Mouse (Mus musculus) forebrain, embryonic 12.5 days (tissue): ENCODE measurements around the gene Tmem185b. TPM values are rescaled to one million over a fixed set of nuclear protein-coding genes. Genes with fewer than 3 reads are reported as not detected.

Source experiments
- ATAC-seq: fragments of 200-750 bp; cut with Nextera tagmentation; 2 replicates; pipeline ENCODE4 v1.8.0; 2017; ENCODE audit warnings: moderate TSS enrichment; ENCODE audit not compliant: low FRiP score
- H3K27ac ChIP-seq: fragments of 300-500 bp; sonication (generic); 2 replicates; pipeline ENCODE4 v1.5.1; 2016; ENCODE audit warnings: mild to moderate bottlenecking
- H3K27me3 ChIP-seq: fragments of 300-500 bp; sonication (generic); 2 replicates; pipeline ENCODE4 v1.6.1; 2016; ENCODE audit warnings: mild to moderate bottlenecking
- H3K36me3 ChIP-seq: fragments of 300-500 bp; sonication (generic); replicated peaks from 2 replicates; pipeline ENCODE4 v1.6.1; 2016; ENCODE audit warnings: mild to moderate bottlenecking
- H3K4me1 ChIP-seq: fragments of 300-500 bp; sonication (generic); 2 replicates; pipeline ENCODE4 v1.6.1; 2016
- H3K4me2 ChIP-seq: fragments of 300-500 bp; sonication (generic); 2 replicates; pipeline ENCODE4 v1.6.1; 2016; ENCODE audit warnings: mild to moderate bottlenecking, moderate library complexity
- H3K4me3 ChIP-seq: fragments of 300-500 bp; sonication (generic); replicated peaks from 2 replicates; pipeline ENCODE4 v1.5.1; 2016; ENCODE audit warnings: mild to moderate bottlenecking
- H3K9ac ChIP-seq: fragments of 300-500 bp; sonication (generic); 2 replicates; pipeline ENCODE4 v1.6.1; 2016; ENCODE audit warnings: mild to moderate bottlenecking
- H3K9me3 ChIP-seq: fragments of 300-500 bp; sonication (generic); 2 replicates; pipeline ENCODE4 v1.6.1; 2016
- WGBS: fragments of 180-500 bp; shearing (Covaris S2); methylation state at CpG from one replicate; pipeline ENCODE4 v1.1.7; 2016; 5-methylcytosine and 5-hydroxymethylcytosine counted together
- polyA plus RNA-seq: library from polyadenylated mRNA; unstranded; fragments of >200 nt; fragmentation: Nextera tagmentation; extraction: Ambion mirVana; gene quantifications from 2 replicates; pipeline ENCODE4 v1.2.1, GENCODE M21; 2016

Tmem185b gene
- polyA plus RNA-seq, 1 experiment from 2014 or later, result 19.7 TPM

DNA sequence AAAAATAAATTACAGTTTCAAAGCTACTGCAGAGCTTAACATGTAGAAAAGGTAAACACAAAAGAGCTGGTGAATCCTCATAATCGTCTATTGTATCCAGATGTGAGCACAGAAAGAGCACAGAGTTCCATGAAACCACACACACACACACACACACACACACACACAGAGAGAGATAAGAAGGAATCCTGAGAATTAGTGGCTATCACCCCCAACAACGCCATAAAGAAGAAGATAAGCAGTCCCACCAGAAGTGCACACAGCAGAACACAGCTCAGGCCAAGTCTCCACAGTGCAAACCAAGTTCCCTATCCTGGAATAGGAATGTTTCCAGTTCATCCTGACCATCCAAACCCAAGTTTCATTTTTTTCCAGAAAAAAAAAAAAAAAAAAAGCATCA lies 19.2 kb downstream of the Tmem185b start:
- H3K27me3 ChIP-seq, result no peaks in the 10 kb centered on the region
- no peak for ATAC-seq
- H3K27ac ChIP-seq, result no peak overlapping the region
- no peak overlapping the region for H3K4me3 ChIP-seq
- H3K4me2 ChIP-seq, result no peak overlapping the region
- WGBS, result 85% methylated on average over 2 of the region's 2 CpGs
- H3K9ac ChIP-seq, result no peak overlapping the region
- no peaks in the 10 kb centered on the region for H3K4me1 ChIP-seq
- H3K36me3 ChIP-seq, result peaks cover 43% of the 10 kb centered on the region
- no peaks in the 10 kb centered on the region for H3K9me3 ChIP-seq

DNA sequence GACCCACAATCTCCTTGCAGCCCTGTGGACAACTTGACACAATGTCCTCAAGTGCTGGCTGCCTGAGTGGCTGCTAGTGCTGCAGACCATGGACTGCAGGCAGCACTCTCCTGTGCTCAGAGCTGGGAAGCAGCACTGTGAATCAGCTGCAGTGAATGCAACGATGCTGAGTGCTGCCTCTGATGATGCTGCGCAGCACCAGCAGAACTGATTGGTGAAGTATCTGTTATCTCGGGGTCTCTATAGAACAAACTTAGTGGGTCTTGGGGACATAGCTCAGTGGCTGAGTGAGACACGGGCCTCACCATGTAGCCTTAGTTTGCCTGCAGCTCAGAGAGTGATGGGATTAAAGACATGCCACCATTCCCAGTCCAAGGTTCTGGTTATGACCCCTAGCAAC lies 19.7 kb downstream of the Tmem185b start:
- Histone ChIP-seq H3K4me2 (no peak overlapping the region), H3K4me1 (no peaks in the 10 kb centered on the region)

DNA sequence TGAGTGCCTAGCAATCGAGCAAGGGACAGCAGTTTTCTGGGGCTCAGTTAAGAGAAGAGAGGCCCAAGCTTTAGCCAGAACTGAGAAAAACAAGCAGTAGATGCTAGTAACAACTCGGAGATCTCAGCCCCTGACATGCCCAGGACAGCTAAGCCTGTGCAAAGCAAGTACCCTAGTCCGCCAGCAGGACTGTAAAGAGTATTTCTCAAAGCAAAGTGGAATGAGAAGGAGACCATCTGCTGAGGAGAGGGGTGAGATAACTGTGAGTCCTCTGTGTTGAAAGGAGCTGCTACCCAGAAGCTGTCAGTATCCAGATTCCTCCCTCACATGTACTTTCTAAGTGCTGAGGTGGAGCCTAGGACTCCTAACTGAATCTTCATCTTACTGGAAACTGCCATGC lies 20.5 kb downstream of the Tmem185b start:
- no peak for ATAC-seq
- peaks cover 46% of the 10 kb centered on the region for H3K36me3 ChIP-seq
- 90% methylated on average over 3 of the region's 3 CpGs for WGBS
- no peak overlapping the region for H3K9ac ChIP-seq
- H3K27ac ChIP-seq, result no peak overlapping the region
- no peak overlapping the region for H3K4me2 ChIP-seq
- H3K4me1 ChIP-seq, result no peaks in the 10 kb centered on the region
- no peak overlapping the region for H3K4me3 ChIP-seq
- no peaks in the 10 kb centered on the region for H3K9me3 ChIP-seq
- H3K27me3 ChIP-seq, result no peaks in the 10 kb centered on the region

More for the DNA sequence above, 19.7 kb downstream of the Tmem185b start:
- 92% methylated on average over 4 of the region's 4 CpGs for WGBS
- Histone ChIP-seq H3K27me3 (no peaks in the 10 kb centered on the region), H3K27ac (no peak overlapping the region), H3K9me3 (no peaks in the 10 kb centered on the region), H3K36me3 (peaks cover 46% of the 10 kb centered on the region), H3K4me3 (no peak overlapping the region), H3K9ac (no peak overlapping the region)
- no peak for ATAC-seq

DNA sequence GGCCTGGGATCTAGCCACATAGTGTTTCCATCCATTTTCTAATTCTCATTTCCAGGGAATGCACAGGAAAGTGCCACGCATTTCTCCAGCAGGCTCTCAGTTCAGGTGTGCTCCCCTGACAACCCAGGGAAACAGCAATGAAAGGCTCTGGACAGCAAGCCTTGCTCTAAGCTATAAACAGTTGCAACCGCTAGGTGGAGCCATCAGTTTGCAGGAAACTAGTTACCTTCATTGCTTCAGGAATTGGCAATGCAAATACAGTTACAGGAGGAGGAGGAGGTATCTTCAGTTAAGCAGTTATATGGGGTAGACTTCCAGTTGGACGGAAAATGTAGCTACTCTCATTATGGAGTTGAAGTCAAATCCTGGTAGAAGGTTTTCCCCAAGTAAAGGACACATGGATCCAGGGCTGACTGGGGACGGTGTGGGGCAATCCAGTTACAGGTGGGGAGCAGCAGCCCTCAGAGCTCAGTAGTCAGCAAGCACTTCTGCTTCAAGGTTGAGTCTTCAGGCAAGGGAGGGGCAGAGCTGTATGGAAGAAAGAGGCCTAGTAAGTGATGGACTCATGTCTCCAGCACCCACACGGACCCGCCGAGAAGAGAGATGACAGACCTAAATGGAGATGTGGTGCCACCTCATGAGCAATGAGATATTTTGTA lies 22.8 kb downstream of the Tmem185b start:
- peaks cover 50% of the 10 kb centered on the region for H3K36me3 ChIP-seq
- H3K4me2 ChIP-seq, result no peak overlapping the region
- H3K4me1 ChIP-seq, result no peaks in the 10 kb centered on the region
- H3K9me3 ChIP-seq, result no peaks in the 10 kb centered on the region
- no peak overlapping the region for H3K4me3 ChIP-seq
- WGBS, result 70% methylated on average over 7 of the region's 7 CpGs
- no peaks in the 10 kb centered on the region for H3K27me3 ChIP-seq
- H3K27ac ChIP-seq, result no peak overlapping the region
- H3K9ac ChIP-seq, result no peak overlapping the region
- no peak for ATAC-seq

DNA sequence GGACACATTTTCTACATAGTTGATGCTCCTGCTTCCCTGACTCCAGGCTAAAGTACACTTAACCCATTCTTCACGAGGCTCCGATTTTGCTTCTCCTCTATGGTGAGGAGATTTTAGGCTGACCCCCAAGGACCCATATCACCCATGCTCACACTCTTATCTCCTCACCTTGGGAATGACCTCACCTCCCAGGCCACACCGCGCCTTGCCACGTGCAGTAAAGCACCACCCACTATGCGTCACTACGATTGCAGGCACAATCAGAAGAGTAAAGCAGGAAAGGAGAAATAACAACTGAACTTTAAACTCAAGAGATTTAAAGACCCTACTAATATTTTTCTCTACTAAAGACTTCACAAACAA lies 23.3 kb downstream of the Tmem185b start:
- 93% methylated on average over 7 of the region's 7 CpGs for WGBS
- H3K4me3 ChIP-seq, result no peak overlapping the region
- ATAC-seq, result no peak

GRCm38 (mm10) chr1:119550064-119550463 lies 24.1 kb downstream of the Tmem185b start:
- Histone ChIP-seq H3K27me3 (no peaks in the 10 kb centered on the region), H3K36me3 (peaks cover 45% of the 10 kb centered on the region), H3K27ac (no peak overlapping the region), H3K9ac (no peak overlapping the region), H3K9me3 (no peaks in the 10 kb centered on the region), H3K4me3 (no peak overlapping the region), H3K4me1 (no peaks in the 10 kb centered on the region), H3K4me2 (no peak overlapping the region)
- ATAC-seq, result no peak
- WGBS, result 89% methylated on average over 2 of the region's 2 CpGs

More for the DNA sequence above, 23.3 kb downstream of the Tmem185b start:
- no peaks in the 10 kb centered on the region for H3K27me3 ChIP-seq
- H3K9me3 ChIP-seq, result no peaks in the 10 kb centered on the region
- peaks cover 45% of the 10 kb centered on the region for H3K36me3 ChIP-seq
- H3K4me2 ChIP-seq, result no peak overlapping the region
- H3K27ac ChIP-seq, result no peak overlapping the region
- no peak overlapping the region for H3K9ac ChIP-seq
- H3K4me1 ChIP-seq, result no peaks in the 10 kb centered on the region

DNA sequence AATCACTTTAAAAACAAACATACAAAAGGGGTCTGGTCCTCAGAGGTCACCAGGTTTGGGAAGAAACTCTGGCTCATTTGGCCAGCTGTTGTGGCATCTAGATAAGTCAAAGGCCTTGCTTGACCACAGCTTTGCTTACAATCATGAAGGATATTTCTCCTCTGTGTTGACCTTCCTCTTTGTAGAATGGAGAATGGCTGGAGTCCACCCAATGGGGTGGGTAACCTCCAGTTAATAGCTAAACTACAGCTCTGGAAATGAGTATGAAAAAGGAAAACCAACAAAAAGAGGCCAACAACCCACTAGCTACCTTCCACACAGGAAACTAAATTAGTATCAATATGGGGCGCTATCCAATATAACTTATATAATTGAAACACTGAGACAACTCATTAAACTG lies 25.7 kb downstream of the Tmem185b start:
- Histone ChIP-seq H3K9me3 (no peaks in the 10 kb centered on the region), H3K9ac (no peak overlapping the region), H3K36me3 (peaks cover 43% of the 10 kb centered on the region), H3K27ac (no peak overlapping the region), H3K27me3 (no peaks in the 10 kb centered on the region), H3K4me2 (no peak overlapping the region), H3K4me1 (no peaks in the 10 kb centered on the region), H3K4me3 (no peak overlapping the region)
- 83% methylated on average over 1 of the region's 1 CpGs for WGBS
- no peak for ATAC-seq

DNA sequence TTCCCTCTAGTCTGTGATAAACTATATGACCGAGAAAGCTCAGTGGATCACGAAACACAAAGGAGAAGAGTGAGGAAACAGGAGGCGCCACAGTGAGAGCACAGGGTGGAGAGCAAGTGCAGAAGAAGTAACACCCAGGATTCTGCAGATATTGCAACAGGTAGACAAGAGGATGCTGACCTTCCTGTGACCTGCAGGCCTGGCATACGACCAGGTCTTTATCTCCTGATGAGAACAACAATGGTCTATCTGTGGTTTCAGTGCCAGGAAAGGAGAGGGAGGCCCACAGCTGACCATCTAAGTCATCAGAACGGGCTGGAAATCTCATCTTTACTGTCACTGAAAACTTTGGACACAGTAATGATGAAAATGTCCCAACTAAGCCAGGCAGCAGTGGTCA lies 29.7 kb downstream of the Tmem185b start:
- H3K4me1 ChIP-seq, result no peaks in the 10 kb centered on the region
- 89% methylated on average over 5 of the region's 5 CpGs for WGBS
- no peak overlapping the region for H3K9ac ChIP-seq
- H3K9me3 ChIP-seq, result no peaks in the 10 kb centered on the region
- no peak for ATAC-seq
- peaks cover 33% of the 10 kb centered on the region for H3K36me3 ChIP-seq
- H3K27ac ChIP-seq, result no peak overlapping the region
- H3K4me3 ChIP-seq, result no peak overlapping the region
- no peak overlapping the region for H3K4me2 ChIP-seq
- no peaks in the 10 kb centered on the region for H3K27me3 ChIP-seq

DNA sequence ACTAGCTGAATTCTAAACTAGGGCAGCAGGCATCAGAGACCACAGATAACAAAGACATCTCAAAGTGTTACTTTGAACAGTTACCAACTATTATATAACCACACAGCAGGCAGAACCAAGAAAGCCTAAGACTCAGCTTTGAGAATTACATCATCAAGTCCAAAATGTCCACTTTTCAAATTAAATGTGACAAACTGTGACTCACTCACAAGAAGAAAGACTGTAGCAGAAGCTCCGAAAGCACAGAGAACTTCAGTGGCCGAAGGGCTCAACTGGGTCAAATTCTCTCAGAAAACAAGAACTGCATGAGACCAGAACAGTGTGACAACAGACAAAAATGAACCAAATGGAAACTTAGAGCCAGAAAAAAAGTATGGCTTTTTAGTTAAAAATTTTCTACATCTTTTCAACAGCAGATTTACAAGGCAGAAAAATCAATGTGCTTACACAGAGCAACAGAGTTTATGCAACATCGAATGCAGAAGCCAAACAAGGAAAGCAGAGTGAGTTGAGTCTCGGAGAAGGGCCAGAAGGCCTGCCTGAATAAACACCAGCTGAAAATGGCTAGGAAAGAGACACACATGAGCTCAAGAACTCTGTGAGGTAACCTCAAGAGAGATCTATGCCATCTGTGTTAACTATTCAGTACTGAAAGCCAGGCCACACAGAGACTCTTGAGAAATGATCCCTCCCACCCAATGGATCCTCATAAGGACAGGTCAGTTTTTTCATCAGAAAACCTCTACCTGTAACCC lies 31.9 kb downstream of the Tmem185b start:
- no peak for ATAC-seq
- Histone ChIP-seq H3K27me3 (no peaks in the 10 kb centered on the region), H3K4me1 (no peaks in the 10 kb centered on the region), H3K4me3 (no peak overlapping the region), H3K9me3 (peaks cover 4% of the 10 kb centered on the region; the same call in 1 of the 2 replicates), H3K36me3 (peaks cover 45% of the 10 kb centered on the region), H3K27ac (no peak overlapping the region), H3K4me2 (no peak overlapping the region), H3K9ac (no peak overlapping the region)
- WGBS, result 89% methylated on average over 4 of the region's 4 CpGs

- no peak overlapping the region for H3K27ac ChIP-seq
- H3K9me3 ChIP-seq, result peaks cover 4% of the 10 kb centered on the region; the same call in 1 of the 2 replicates
- peaks cover 43% of the 10 kb centered on the region for H3K36me3 ChIP-seq
- no peak overlapping the region for H3K4me3 ChIP-seq
- WGBS, result 94% methylated on average over 4 of the region's 4 CpGs
- H3K9ac ChIP-seq, result no peak overlapping the region
- H3K4me2 ChIP-seq, result no peak overlapping the region
- no peaks in the 10 kb centered on the region for H3K27me3 ChIP-seq
- no peaks in the 10 kb centered on the region for H3K4me1 ChIP-seq
- no peak for ATAC-seq
These were observed 39.6 kb downstream of the Tmem185b start for GRCm38 (mm10) chr1:119565531-119565930.

DNA sequence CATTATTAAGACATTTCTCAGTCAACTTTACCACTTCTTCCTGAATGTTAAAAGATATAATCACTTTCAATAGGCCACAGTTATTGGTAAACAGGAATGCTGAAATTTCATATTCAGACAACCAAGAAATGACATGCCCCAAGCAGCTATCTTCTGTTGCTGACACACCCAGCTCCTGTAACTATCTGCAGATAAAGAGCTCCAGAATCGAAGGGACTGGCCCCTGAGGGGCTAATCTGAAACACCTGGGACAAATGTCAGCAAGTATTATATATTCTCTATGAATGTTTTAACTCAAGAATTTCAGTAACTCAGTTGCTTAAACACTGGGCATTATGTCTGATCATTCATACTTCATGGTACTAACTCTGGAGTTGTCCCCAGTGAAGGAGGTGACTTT lies 44.2 kb downstream of the Tmem185b start:
- no peak overlapping the region for H3K27ac ChIP-seq
- H3K4me3 ChIP-seq, result no peak overlapping the region
- H3K9ac ChIP-seq, result no peak overlapping the region
- H3K4me2 ChIP-seq, result no peak overlapping the region
- WGBS, result 84% methylated on average over 1 of the region's 1 CpGs
- H3K4me1 ChIP-seq, result no peaks in the 10 kb centered on the region
- H3K9me3 ChIP-seq, result no peaks in the 10 kb centered on the region
- H3K36me3 ChIP-seq, result peaks cover 35% of the 10 kb centered on the region
- ATAC-seq, result no peak
- no peaks in the 10 kb centered on the region for H3K27me3 ChIP-seq
